In the genomic region with DNA sequence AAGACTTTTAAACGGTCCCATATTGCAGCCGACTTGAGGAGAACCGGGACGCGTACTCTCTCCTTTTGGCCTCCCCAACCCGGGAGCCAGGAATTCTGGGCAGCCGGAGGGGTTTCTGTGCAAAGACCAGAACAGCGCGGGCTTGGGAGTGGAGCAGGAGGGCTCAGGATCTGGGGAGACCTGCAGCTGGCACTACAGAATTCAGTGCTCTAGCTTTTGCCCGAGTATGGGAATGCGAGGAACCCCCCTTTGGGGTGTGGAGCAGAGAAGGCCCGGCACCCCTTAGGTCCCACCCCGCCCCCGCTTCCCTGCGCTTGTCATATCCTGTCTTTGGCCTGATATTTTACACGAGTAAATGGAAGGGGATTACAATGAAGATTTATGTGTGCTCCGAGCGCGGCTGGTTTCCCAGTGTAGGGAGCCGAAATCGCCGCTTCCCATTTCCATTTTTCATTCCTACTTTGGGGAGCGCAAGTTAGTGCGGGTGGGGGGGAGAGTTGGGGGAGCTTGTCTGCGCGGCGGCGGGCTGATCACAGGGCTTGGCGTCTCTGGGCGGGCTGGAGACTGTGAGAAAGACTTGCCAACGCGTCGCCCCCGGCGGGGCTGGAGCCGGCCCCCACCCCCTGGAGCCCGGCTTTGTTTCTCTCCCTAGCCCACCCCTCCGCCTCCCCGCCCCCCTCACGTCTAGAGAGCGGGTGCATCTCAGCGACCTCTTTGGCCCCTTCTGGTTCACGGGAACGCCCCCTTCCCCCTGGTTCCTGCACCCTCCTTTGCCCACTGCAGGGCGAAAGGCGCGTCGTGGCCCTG, we compare ENCODE assay signal across 9 mouse cellular contexts. TPM values are rescaled to one million over a fixed set of nuclear protein-coding genes. Genes with fewer than 3 reads are reported as not detected.
DNase-seq lines count a peak whose midpoint lies in the region; ATAC-seq and TF ChIP-seq lines count a peak whose summit lies in the region.
"Had no signal": no experiment of that assay in that cellular context is flagged by ENCODE, and none has a peak within 500 bp of the region (broad histone marks: within the 10 kb centered on the region; RNA-seq: fewer than 3 reads in every experiment).

No protein-coding gene starts in this region.

- ATAC-seq in heart, embryonic 13.5 days (ENCODE audit: extremely low read depth, insufficient number of reproducible peaks, low FRiP score, low TSS enrichment) = no peak
- no peak for ATAC-seq in hindbrain, embryonic 12.5 days (ENCODE audit: low FRiP score)
- ATAC-seq in midbrain, postnatal 0 days (ENCODE audit: low FRiP score) = no peak

- peak overlapping the region; percentile 54 for H3K4me2 ChIP-seq in heart, embryonic 13.5 days
- H3K4me2 ChIP-seq in hindbrain, embryonic 12.5 days (replicated peaks) = peak overlapping the region; percentile 26
- peak overlapping the region; percentile 7; the same call in 1 of the 2 replicates for H3K4me2 ChIP-seq in midbrain, postnatal 0 days (ENCODE audit: low read depth, low read length, poor library complexity, severe bottlenecking)

- H3K27me3 ChIP-seq in heart, embryonic 13.5 days (replicated peaks) = peaks cover 99% of the 10 kb centered on the region
- peaks cover 94% of the 10 kb centered on the region for H3K27me3 ChIP-seq in hindbrain, embryonic 12.5 days
- H3K27me3 ChIP-seq in midbrain, postnatal 0 days (ENCODE audit: insufficient read depth, low read length) = peaks cover 66% of the 10 kb centered on the region

- no peak for DNase-seq in heart, postnatal 25 days (ENCODE audit: low spot score)
- peak; percentile 49 for DNase-seq in R1 (ENCODE audit: low read depth, low spot score)
- DNase-seq in midbrain, postnatal 0 days (ENCODE audit: low spot score) = no peak
- DNase-seq in urinary bladder, adult 2 months (ENCODE audit: low spot score) = no peak
- no peak for DNase-seq in right cerebral cortex, postnatal 25 days
- no peak for DNase-seq in spleen, adult 12 weeks (ENCODE audit: low spot score)

- WGBS in heart, embryonic 13.5 days = 1% methylated on average over 41 of the region's 48 CpGs
- 2% methylated on average over 47 of the region's 48 CpGs for WGBS in hindbrain, embryonic 12.5 days
- WGBS in midbrain, postnatal 0 days = 2% methylated on average over 46 of the region's 48 CpGs

- H3K4me3 ChIP-seq in heart, embryonic 13.5 days = peak overlapping the region; percentile 34
- peak overlapping the region; percentile 15; the same call in 1 of the 2 replicates for H3K4me3 ChIP-seq in hindbrain, embryonic 12.5 days
- H3K4me3 ChIP-seq in midbrain, postnatal 0 days (ENCODE audit: low read depth, low read length) = no peak overlapping the region

- no peaks in the 10 kb centered on the region for H3K9me3 ChIP-seq in heart, embryonic 13.5 days
- no peaks in the 10 kb centered on the region for H3K9me3 ChIP-seq in hindbrain, embryonic 12.5 days (replicated peaks)
- no peaks in the 10 kb centered on the region for H3K9me3 ChIP-seq in midbrain, postnatal 0 days (ENCODE audit: low read length)

- H3K36me3 ChIP-seq in heart, embryonic 13.5 days = no peaks in the 10 kb centered on the region
- H3K36me3 ChIP-seq in hindbrain, embryonic 12.5 days = no peaks in the 10 kb centered on the region
- H3K36me3 ChIP-seq in midbrain, postnatal 0 days (ENCODE audit: insufficient read depth, low read length) = no peaks in the 10 kb centered on the region
- H3K36me3 ChIP-seq: G1E had no signal

- 0 out of 2 replicates have a peak overlapping the region, but pooled peaks have one; percentile 14 for H3K9ac ChIP-seq in heart, embryonic 13.5 days
- 0 out of 2 replicates have a peak overlapping the region, but pooled peaks have one; percentile 29 for H3K9ac ChIP-seq in hindbrain, embryonic 12.5 days
- H3K9ac ChIP-seq in midbrain, postnatal 0 days (replicated peaks; ENCODE audit: low read length, poor library complexity, severe bottlenecking) = no peak overlapping the region

- intact Hi-C loops in heart, postnatal 25 days (cut with DNase I) = loop anchor here (10.0 kb wide), 1 partner anchor 386 kb away; no protein-coding TSS in a partner anchor

- TF ChIP-seq CTCF in midbrain, postnatal 0 days (IDR thresholded peaks at IDR 0.05) = no peak

- H3K27ac ChIP-seq in heart, embryonic 13.5 days (replicated peaks) = no peak overlapping the region
- H3K27ac ChIP-seq in hindbrain, embryonic 12.5 days = no peak overlapping the region
- no peak overlapping the region for H3K27ac ChIP-seq in midbrain, postnatal 0 days (ENCODE audit: low read depth, low read length)

- peaks cover 44% of the 10 kb centered on the region for H3K4me1 ChIP-seq in heart, embryonic 13.5 days
- peaks cover 20% of the 10 kb centered on the region for H3K4me1 ChIP-seq in hindbrain, embryonic 12.5 days
- H3K4me1 ChIP-seq in midbrain, postnatal 0 days (ENCODE audit: insufficient read depth, low read length) = 0 out of 2 replicates have a peak, but pooled peaks cover under 1% of the 10 kb centered on the region

RNA-seq across cellular contexts. Expression of a gene that starts 5.7 kb away (rescaled TPM):
- 0.09 and 0.33 TPM in 2 replicates for polyA plus RNA-seq in heart, embryonic 13.5 days (2015; fragmentation: Nextera tagmentation; extraction: Ambion mirVana)
- total RNA-seq in heart, postnatal 25 days (2021) = not detected
- polyA plus RNA-seq in hindbrain, embryonic 12.5 days (2016; fragmentation: Nextera tagmentation; extraction: Ambion mirVana) = 4.7 and 5.3 TPM in 2 replicates
- 0.38 and 1.2 TPM in 2 replicates for total RNA-seq in midbrain, postnatal 0 days (2014; rRNA removed)
- polyA plus RNA-seq in midbrain, postnatal 0 days (2015; fragmentation: Nextera tagmentation; extraction: Ambion mirVana) = 3.1 and 8.4 TPM in 2 replicates
- polyA plus RNA-seq in urinary bladder, adult 2 months (2012; rRNA removed) = not detected in 2 replicates
- total RNA-seq: G1E had no signal
- polyA plus RNA-seq: G1E had no signal

RNA-seq across cellular contexts. Expression of a gene that starts 12.9 kb away (rescaled TPM):
- polyA plus RNA-seq in heart, embryonic 13.5 days (2015; fragmentation: Nextera tagmentation; extraction: Ambion mirVana) = 0.29 and 0.60 TPM in 2 replicates
- total RNA-seq in heart, postnatal 25 days (2021) = under 1 TPM; 0.14 to 0.99 TPM
- 8.3 and 10.1 TPM in 2 replicates for polyA plus RNA-seq in hindbrain, embryonic 12.5 days (2016; fragmentation: Nextera tagmentation; extraction: Ambion mirVana)
- total RNA-seq in midbrain, postnatal 0 days (2014; rRNA removed) = 2.8 and 8.8 TPM in 2 replicates
- 10.5 and 25.5 TPM in 2 replicates for polyA plus RNA-seq in midbrain, postnatal 0 days (2015; fragmentation: Nextera tagmentation; extraction: Ambion mirVana)
- polyA plus RNA-seq in urinary bladder, adult 2 months (2012; rRNA removed) = 0.10 and 0.11 TPM in 2 replicates
